Mouse (Mus musculus): ENCODE data around the gene Sdc3. TPM values are rescaled to one million over a fixed set of nuclear protein-coding genes. Genes with fewer than 3 reads are reported as not detected.

Sdc3 gene
- polyA plus RNA-seq, 1 experiment from 2014 or later, result 60.5 TPM

DNA sequence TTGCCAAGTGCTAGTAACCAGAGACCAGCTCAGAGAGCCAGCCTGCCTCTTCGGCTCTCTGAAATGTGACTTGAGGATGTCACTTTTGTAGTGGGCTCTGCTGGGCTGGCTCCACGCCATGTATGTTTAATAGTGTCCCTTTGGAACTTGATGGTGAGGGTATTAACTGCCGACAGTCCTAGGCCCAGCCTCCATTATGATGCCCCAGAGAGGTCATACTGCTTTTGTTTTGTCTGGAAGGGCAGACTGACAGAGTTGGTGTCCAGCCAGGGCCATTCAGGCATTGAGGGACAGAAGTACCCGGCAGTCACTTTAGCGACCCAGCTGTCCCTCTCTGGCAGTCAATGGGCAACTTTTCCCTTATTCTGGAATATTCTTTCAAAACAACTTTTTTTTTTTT is 17.4 kb downstream of the Sdc3 start:
- H3K9ac ChIP-seq, result no peak overlapping the region
- no peak for ATAC-seq (ENCODE audit: low FRiP score)
- H3K27me3 ChIP-seq, result no peaks in the 10 kb centered on the region
- H3K36me3 ChIP-seq, result no peaks in the 10 kb centered on the region
- H3K9me3 ChIP-seq (replicated peaks), result no peaks in the 10 kb centered on the region
- no peak overlapping the region for H3K27ac ChIP-seq
- no peak overlapping the region for H3K4me3 ChIP-seq
- peaks cover 74% of the 10 kb centered on the region for H3K4me1 ChIP-seq
- WGBS, result 42% methylated on average over 5 of the region's 5 CpGs
- no peak overlapping the region for H3K4me2 ChIP-seq (replicated peaks)

DNA sequence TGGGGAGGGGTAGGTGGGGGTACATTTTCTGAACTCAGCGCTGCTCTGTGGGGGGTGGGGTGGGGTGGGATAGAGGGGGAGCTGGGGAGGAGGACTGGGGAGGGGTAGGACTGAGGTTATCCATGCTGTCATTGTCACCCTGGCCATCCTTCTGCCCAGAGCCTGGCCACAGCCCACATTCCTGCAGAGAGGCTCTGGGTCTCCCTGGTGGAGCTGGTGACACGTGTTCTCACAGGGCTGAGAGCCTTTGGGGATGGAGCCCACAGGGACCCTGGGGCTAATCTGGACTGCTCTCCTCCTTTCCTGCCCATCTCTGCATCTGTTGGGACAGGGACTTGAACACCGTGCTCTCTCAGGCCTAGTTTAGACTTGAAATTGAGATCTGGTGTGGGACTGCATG is 18.5 kb downstream of the Sdc3 start:
- H3K27me3 ChIP-seq, result no peaks in the 10 kb centered on the region
- H3K4me1 ChIP-seq, result peaks cover 71% of the 10 kb centered on the region
- H3K36me3 ChIP-seq, result no peaks in the 10 kb centered on the region
- no peak overlapping the region for H3K4me3 ChIP-seq
- WGBS, result 8% methylated on average over 3 of the region's 3 CpGs
- no peak overlapping the region for H3K27ac ChIP-seq
- H3K9ac ChIP-seq, result no peak overlapping the region
- no peak overlapping the region for H3K4me2 ChIP-seq (replicated peaks)
- no peak for ATAC-seq (ENCODE audit: low FRiP score)
- H3K9me3 ChIP-seq (replicated peaks), result no peaks in the 10 kb centered on the region

DNA sequence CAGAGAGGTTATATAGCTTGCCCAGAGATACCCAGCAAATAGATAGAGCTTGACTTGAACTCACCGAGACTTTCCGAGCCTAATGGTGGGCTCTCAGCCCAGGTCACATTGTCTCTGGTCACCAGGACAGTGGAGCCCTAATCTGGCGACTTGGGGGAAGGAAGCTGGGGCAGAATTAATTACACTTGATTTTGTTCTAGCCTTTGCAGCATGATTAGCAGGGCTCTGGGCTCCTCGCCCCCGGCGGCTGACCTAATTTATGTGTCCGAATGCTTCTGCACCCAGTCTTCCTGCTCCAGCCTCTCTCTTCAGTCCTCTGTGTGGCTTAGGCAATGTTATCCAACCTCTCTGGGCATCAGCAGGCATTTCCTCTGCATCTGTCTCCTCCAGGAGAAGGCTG is 19.0 kb downstream of the Sdc3 start:
- Histone ChIP-seq H3K9ac (no peak overlapping the region; the same call in 1 of the 2 replicates), H3K4me2 (replicated peaks) (no peak overlapping the region), H3K9me3 (replicated peaks) (no peaks in the 10 kb centered on the region), H3K4me3 (no peak overlapping the region), H3K27ac (0 out of 2 replicates have a peak overlapping the region, but pooled peaks have one; percentile 7), H3K36me3 (no peaks in the 10 kb centered on the region), H3K27me3 (no peaks in the 10 kb centered on the region), H3K4me1 (peaks cover 67% of the 10 kb centered on the region)
- WGBS, result 48% methylated on average over 7 of the region's 7 CpGs
- no peak for ATAC-seq (ENCODE audit: low FRiP score)

DNA sequence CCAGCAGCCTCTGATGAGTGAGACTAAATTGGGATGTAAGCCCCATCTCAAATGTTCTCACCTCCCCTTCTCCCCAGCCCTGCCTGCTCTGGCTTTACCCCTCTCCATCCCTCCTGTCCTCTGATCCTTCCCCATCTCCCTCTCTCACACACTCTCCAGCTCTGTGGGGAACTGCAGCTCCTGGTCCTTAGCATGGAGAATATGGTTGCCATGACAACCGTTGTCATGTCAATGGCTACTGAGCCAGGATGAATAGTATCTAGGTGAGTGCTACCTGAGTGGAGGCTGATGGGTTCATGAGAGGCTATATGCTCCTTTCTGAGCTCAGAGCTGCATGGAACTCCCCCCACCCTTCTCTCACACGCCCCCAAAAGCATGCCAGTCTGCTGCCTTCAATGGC is 21.6 kb downstream of the Sdc3 start:
- ATAC-seq (ENCODE audit: low FRiP score), result peak; percentile 64
- H3K27ac ChIP-seq, result peak overlapping the region; percentile 86
- no peak overlapping the region; the same call in 1 of the 2 replicates for H3K9ac ChIP-seq
- peaks cover 63% of the 10 kb centered on the region for H3K4me1 ChIP-seq
- H3K4me2 ChIP-seq (replicated peaks), result peak overlapping the region; percentile 22; the same call in 1 of the 2 replicates
- peaks cover 6% of the 10 kb centered on the region; the same call in 1 of the 2 replicates for H3K36me3 ChIP-seq
- 51% methylated on average over 2 of the region's 2 CpGs for WGBS
- no peaks in the 10 kb centered on the region for H3K9me3 ChIP-seq (replicated peaks)
- no peak overlapping the region for H3K4me3 ChIP-seq
- 0 out of 2 replicates have a peak, but pooled peaks cover 5% of the 10 kb centered on the region for H3K27me3 ChIP-seq

DNA sequence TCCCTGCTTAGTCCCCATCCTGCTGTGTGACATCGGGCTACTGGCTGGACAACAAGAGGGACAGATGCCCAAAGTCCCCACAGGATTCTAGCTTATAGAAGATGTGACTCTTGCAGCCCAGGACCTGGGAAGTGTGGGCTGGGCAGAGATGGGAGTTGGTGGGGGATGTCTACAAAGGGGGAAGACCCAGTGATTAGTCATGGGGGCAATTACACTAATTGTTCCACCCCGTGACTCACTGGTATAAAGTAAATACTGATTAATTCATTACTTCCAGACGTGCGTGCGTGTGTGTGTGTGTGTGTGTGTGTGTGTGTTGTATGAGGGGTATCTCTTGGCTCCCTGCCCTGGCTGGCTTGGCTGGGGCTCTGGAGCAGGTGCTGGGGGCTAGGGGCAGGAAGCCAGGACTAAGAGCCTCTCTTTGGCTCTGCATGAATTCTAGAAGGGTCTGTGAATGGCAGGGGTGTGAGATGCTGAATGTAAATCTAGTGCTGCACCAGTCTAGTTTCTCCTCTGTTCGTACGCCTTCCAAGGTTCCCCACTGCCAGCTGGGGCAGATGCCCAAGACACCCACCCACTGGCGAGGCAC is 22.5 kb downstream of the Sdc3 start:
- H3K9me3 ChIP-seq (replicated peaks), result no peaks in the 10 kb centered on the region
- peaks cover 8% of the 10 kb centered on the region; the same call in 1 of the 2 replicates for H3K36me3 ChIP-seq
- peak; percentile 30; the same call in 1 of the 2 replicates for ATAC-seq (ENCODE audit: low FRiP score)
- H3K4me3 ChIP-seq, result no peak overlapping the region
- 43% methylated on average over 8 of the region's 8 CpGs for WGBS
- H3K4me1 ChIP-seq, result peaks cover 55% of the 10 kb centered on the region
- H3K4me2 ChIP-seq (replicated peaks), result no peak overlapping the region
- H3K9ac ChIP-seq, result no peak overlapping the region
- peak overlapping the region; percentile 86 for H3K27ac ChIP-seq
- 0 out of 2 replicates have a peak, but pooled peaks cover 5% of the 10 kb centered on the region for H3K27me3 ChIP-seq

DNA sequence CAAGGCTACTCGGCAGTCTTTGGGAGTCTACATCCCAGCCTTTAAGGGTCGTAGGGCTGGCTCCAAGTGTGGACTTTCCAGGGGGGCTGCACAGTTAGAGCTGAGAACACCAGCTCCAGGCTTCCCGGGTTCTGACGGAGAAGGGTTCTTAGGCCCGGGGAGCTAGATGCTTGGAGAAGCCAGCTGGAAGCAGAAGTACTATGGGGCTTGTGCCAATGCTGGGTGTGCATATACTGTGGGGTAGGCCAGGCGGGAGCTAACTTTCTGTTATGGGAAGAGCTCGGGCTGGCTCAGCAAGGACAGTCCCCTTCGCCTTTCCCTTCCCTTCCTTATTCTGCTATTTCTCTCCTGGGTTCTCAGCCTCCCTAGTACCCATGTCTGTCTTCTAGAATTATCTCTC is 23.5 kb downstream of the Sdc3 start:
- ATAC-seq (ENCODE audit: low FRiP score), result no peak
- no peak overlapping the region for H3K4me2 ChIP-seq (replicated peaks)
- peaks cover 13% of the 10 kb centered on the region; the same call in 1 of the 2 replicates for H3K36me3 ChIP-seq
- H3K9ac ChIP-seq, result no peak overlapping the region
- 83% methylated on average over 8 of the region's 8 CpGs for WGBS
- no peak overlapping the region for H3K27ac ChIP-seq
- no peaks in the 10 kb centered on the region for H3K9me3 ChIP-seq (replicated peaks)
- no peak overlapping the region for H3K4me3 ChIP-seq
- H3K27me3 ChIP-seq, result 0 out of 2 replicates have a peak, but pooled peaks cover 5% of the 10 kb centered on the region
- H3K4me1 ChIP-seq, result peaks cover 47% of the 10 kb centered on the region

DNA sequence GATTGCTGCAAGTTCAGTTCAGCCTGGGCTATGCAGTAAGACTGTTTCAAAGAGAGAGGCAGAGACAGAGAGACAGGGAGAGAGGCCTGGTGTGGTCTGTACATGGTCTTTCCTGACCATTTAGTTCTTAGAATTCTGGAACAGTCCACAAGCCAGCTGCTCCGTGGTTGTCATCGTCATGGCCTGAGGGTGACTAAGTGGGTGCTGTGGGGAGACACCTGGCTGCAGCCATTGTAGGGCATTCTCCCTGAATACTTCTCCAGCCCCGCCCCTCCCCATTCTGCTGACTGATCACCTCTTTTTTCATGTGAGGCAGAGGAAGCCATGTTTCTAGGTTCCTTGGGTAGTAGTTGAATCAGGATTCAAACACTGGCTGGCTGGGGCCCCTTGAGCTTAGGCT is 27.5 kb downstream of the Sdc3 start:
- WGBS, result 87% methylated on average over 3 of the region's 3 CpGs
- H3K4me3 ChIP-seq, result no peak overlapping the region
- 0 out of 2 replicates have a peak, but pooled peaks cover 5% of the 10 kb centered on the region for H3K27me3 ChIP-seq
- no peak overlapping the region for H3K4me2 ChIP-seq (replicated peaks)
- H3K27ac ChIP-seq, result no peak overlapping the region
- H3K9ac ChIP-seq, result no peak overlapping the region
- H3K4me1 ChIP-seq, result peaks cover 8% of the 10 kb centered on the region
- ATAC-seq (ENCODE audit: low FRiP score), result no peak
- H3K36me3 ChIP-seq, result peaks cover 45% of the 10 kb centered on the region
- H3K9me3 ChIP-seq (replicated peaks), result no peaks in the 10 kb centered on the region

DNA sequence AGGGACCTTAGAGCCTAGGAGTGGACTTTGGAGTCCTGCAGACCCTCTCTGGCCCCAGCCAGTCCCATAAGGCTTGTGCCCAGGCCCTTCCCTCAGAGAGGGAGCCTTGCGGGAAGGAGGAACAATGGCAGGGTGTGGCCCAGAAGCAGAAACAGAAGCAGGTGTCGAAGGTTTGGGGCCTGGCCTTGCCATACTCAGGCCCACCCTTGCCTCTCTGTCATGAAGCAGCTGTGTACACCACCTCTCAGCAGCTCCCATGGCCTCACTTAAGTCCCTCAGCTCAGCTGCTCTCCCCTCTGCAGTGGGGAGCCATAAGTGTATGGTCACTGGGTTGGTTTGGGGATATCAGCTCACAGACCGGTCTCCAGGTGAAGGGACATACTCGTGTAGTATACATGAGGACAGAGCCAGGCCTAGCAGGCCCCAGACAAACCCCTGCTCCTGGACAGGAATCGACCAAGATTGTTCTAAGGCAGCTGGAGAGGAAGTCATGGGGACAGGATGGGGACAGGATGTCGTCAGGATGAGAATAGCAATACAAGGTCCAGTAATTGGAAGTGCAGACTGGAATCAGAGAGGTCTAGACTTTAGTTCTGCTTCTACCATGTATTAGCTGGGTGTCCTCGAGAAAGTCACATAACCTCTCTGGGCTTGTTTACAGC is 28.4 kb downstream of the Sdc3 start:
- no peak overlapping the region for H3K27ac ChIP-seq
- no peak overlapping the region for H3K4me2 ChIP-seq (replicated peaks)
- 0 out of 2 replicates have a peak, but pooled peaks cover 5% of the 10 kb centered on the region for H3K27me3 ChIP-seq
- H3K4me1 ChIP-seq, result no peaks in the 10 kb centered on the region; the same call in 1 of the 2 replicates
- no peak overlapping the region for H3K4me3 ChIP-seq
- H3K9me3 ChIP-seq (replicated peaks), result no peaks in the 10 kb centered on the region
- WGBS, result 85% methylated on average over 7 of the region's 7 CpGs
- H3K9ac ChIP-seq, result no peak overlapping the region
- ATAC-seq (ENCODE audit: low FRiP score), result no peak
- peaks cover 45% of the 10 kb centered on the region for H3K36me3 ChIP-seq

DNA sequence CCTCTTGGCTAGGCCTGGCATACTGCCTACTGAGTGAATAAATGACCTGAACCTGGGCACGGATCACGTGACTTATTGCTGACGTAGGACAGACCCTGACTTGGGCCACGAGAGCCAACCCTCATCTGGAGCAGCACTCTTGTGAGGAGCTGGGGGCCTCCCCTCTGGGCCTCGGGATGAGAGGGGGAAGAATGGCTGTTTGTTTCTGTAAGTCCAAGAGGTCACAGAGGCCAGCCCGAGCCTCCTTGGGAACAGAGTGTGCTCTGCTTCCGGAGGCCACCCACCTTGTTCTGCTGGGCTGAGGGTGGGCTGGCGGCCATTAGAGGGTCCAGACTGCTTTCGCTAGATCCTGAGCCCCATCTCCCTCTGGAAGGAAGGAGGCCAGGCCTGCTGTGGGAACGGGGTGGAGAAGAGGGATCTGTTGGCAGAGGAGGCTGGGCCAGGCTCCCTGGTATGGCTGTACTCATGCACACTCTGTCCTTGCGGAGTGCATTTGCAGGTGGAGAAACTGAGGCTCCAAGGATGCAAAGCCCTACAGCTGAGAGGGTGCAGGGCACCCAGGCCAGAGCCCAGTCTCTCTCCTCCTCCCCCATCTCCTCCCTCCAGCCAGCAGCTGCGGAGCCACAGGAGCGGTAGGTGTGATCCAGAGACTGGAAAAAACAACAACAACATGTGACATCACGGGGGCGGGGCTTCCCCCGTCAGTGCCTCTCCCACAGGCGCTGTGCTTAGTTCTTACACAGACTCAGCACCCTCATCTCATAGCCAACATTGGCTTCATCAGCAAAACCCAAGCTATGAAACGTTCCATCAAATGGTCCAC is 36.7 kb downstream of the Sdc3 start:
- Histone ChIP-seq H3K27me3 (no peaks in the 10 kb centered on the region), H3K4me2 (replicated peaks) (peak overlapping the region; percentile 19; the same call in 1 of the 2 replicates), H3K9ac (no peak overlapping the region), H3K36me3 (peaks cover 5% of the 10 kb centered on the region; the same call in 1 of the 2 replicates), H3K4me3 (no peak overlapping the region), H3K27ac (peak overlapping the region; percentile 12; the same call in 1 of the 2 replicates), H3K4me1 (peaks cover 25% of the 10 kb centered on the region), H3K9me3 (replicated peaks) (no peaks in the 10 kb centered on the region)
- WGBS, result 8% methylated on average over 18 of the region's 18 CpGs
- peak; percentile 32; the same call in 1 of the 2 replicates for ATAC-seq (ENCODE audit: low FRiP score)

DNA sequence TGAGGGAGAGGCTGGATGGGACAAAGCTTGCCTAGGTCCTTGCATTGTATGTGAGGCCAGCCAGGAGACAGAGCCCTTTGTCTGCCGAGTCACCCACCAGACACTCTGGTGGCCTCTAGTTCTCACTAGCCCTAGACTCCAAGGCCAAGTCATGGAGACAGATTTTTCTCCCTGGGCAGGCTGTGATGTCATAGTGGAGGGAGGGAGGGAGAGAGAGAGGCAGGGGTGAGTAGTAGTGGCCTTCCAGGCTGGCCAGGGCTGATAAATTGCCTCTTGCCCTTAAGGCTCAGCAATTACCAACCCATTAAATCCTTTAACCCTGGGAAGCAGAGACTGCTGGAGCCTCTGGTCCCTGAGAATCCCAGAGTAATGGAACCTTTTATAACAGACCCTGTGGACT is 41.8 kb downstream of the Sdc3 start:
- no peak overlapping the region for H3K9ac ChIP-seq
- peaks cover 43% of the 10 kb centered on the region for H3K4me1 ChIP-seq
- no peaks in the 10 kb centered on the region for H3K9me3 ChIP-seq (replicated peaks)
- no peak overlapping the region for H3K4me3 ChIP-seq
- H3K27ac ChIP-seq, result peak overlapping the region; percentile 30; the same call in 1 of the 2 replicates
- 28% methylated on average over 1 of the region's 1 CpGs for WGBS
- H3K27me3 ChIP-seq, result peaks cover 10% of the 10 kb centered on the region
- ATAC-seq (ENCODE audit: low FRiP score), result no peak
- H3K4me2 ChIP-seq (replicated peaks), result no peak overlapping the region
- no peaks in the 10 kb centered on the region for H3K36me3 ChIP-seq

DNA sequence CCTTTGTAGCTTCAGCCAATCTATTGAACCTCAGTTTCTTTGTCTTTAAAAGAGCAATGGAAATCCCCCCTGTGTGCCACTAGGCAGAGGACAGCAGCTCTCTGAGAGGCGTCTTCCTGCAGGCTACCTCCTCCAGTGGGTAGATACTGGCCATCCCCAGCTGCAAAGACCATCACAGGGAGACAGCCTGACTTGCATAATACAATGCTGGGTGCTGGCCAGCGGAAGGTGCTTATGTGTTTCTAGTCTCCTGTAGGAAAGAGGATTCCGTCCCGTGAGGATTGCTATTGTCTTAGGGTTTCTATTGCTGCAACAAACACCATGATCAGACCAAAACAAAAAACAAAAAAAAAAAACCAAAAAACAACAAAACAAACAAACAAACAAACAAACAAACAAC is 43.2 kb downstream of the Sdc3 start:
- Histone ChIP-seq H3K9me3 (replicated peaks) (no peaks in the 10 kb centered on the region), H3K4me1 (peaks cover 48% of the 10 kb centered on the region), H3K27me3 (peaks cover 10% of the 10 kb centered on the region), H3K9ac (no peak overlapping the region), H3K36me3 (no peaks in the 10 kb centered on the region), H3K27ac (no peak overlapping the region; the same call in 1 of the 2 replicates), H3K4me2 (replicated peaks) (no peak overlapping the region), H3K4me3 (no peak overlapping the region)
- no peak for ATAC-seq (ENCODE audit: low FRiP score)
- WGBS, result 85% methylated on average over 4 of the region's 4 CpGs

Measured in hindbrain, embryonic 12.5 days (tissue).